Mouse (Mus musculus): ENCODE measurements around the gene Dmrtb1. TPM values are rescaled to one million over a fixed set of nuclear protein-coding genes. Genes with fewer than 3 reads are reported as not detected.

Dmrtb1 gene
- polyA plus RNA-seq (2015; fragmentation: Nextera tagmentation; extraction: Ambion mirVana), result 10.9 and 15.8 TPM in 2 replicates

- ATAC-seq, result no peak
- Histone ChIP-seq H3K4me3 (ENCODE audit: low read length) (no peak within 1 kb of the TSS), H3K9ac (ENCODE audit: low read depth, low read length) (no peak within 1 kb of the TSS), H3K4me2 (ENCODE audit: low read length) (no peak within 1 kb of the TSS), H3K27ac (ENCODE audit: low read depth, low read length) (no peak within 1 kb of the TSS), H3K4me1 (ENCODE audit: control insufficient read depth, insufficient read depth, low read depth, low read length) (peaks cover 19% of the 10 kb centered on the region), H3K9me3 (ENCODE audit: control insufficient read depth, low read length) (no peaks in the 10 kb centered on the region), H3K36me3 (ENCODE audit: control insufficient read depth, insufficient read depth, low read length) (no peaks in the 10 kb centered on the region), H3K27me3 (replicated peaks; ENCODE audit: control insufficient read depth, insufficient read depth, low read length) (no peaks in the 10 kb centered on the region)
- 94% methylated on average over 14 of the region's 14 CpGs for WGBS
Observed at GRCm38 (mm10) chr4:107684130-107684529, at the start of gene Dmrtb1. Dmrtb1 (minus strand) TSS chr4:107684230.

DNA sequence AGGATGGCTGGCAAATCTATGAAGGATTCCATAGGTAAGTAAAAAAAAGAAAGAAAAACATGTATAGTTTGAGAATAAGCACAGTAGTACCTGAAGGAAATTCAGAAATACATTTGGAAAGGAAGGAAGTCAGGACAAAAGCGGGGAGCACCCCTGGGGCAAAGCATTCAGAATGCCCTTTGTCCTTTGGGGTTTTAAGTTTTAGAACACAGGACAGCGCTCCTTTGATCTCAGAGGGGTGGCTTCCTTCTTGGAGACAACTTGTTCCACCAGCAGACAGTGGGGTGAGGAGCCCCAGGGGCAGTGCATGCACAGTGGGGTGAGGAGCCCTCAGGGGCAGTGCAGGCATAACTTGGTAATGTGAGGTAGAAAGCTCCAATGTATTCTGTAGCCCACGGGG, 49.6 kb upstream of the Dmrtb1 start:
- 14% methylated on average over 3 of the region's 3 CpGs for WGBS
- ATAC-seq, result no peak
- no peaks in the 10 kb centered on the region for H3K9me3 ChIP-seq (ENCODE audit: control insufficient read depth, low read length)
- H3K4me1 ChIP-seq (ENCODE audit: control insufficient read depth, insufficient read depth, low read depth, low read length), result peaks cover 5% of the 10 kb centered on the region
- no peaks in the 10 kb centered on the region for H3K36me3 ChIP-seq (ENCODE audit: control insufficient read depth, insufficient read depth, low read length)
- H3K9ac ChIP-seq (ENCODE audit: low read depth, low read length), result no peak overlapping the region; the same call in 1 of the 2 replicates
- H3K4me2 ChIP-seq (ENCODE audit: low read length), result no peak overlapping the region
- H3K27me3 ChIP-seq (replicated peaks; ENCODE audit: control insufficient read depth, insufficient read depth, low read length), result no peaks in the 10 kb centered on the region
- H3K27ac ChIP-seq (ENCODE audit: low read depth, low read length), result no peak overlapping the region
- no peak overlapping the region for H3K4me3 ChIP-seq (ENCODE audit: low read length)

DNA sequence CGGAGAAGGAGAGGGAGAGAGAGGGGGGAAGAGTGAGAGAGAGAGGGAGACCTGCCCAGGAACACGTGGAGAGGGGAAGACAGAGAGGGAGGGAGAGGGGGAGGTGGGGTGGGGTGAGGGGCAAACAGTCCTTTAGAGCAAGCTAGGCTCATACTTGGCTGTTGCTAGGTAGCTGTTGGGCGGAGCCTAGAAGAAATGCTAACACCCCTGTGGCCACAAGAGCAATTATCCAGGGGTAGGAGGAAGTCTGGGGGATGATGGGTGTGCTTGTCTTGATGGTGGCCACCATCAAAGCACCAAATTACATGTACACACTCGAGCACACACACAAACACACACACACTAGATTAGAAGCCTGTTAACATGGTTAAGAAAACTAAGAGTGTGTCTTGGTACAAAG, 48.6 kb upstream of the Dmrtb1 start:
- no peak overlapping the region for H3K4me3 ChIP-seq (ENCODE audit: low read length)
- no peak overlapping the region for H3K27ac ChIP-seq (ENCODE audit: low read depth, low read length)
- H3K27me3 ChIP-seq (replicated peaks; ENCODE audit: control insufficient read depth, insufficient read depth, low read length), result no peaks in the 10 kb centered on the region
- no peaks in the 10 kb centered on the region for H3K9me3 ChIP-seq (ENCODE audit: control insufficient read depth, low read length)
- no peak overlapping the region for H3K4me2 ChIP-seq (ENCODE audit: low read length)
- H3K9ac ChIP-seq (ENCODE audit: low read depth, low read length), result no peak overlapping the region
- 19% methylated on average over 4 of the region's 4 CpGs for WGBS
- ATAC-seq, result no peak
- peaks cover 5% of the 10 kb centered on the region for H3K4me1 ChIP-seq (ENCODE audit: control insufficient read depth, insufficient read depth, low read depth, low read length)
- no peaks in the 10 kb centered on the region for H3K36me3 ChIP-seq (ENCODE audit: control insufficient read depth, insufficient read depth, low read length)

DNA sequence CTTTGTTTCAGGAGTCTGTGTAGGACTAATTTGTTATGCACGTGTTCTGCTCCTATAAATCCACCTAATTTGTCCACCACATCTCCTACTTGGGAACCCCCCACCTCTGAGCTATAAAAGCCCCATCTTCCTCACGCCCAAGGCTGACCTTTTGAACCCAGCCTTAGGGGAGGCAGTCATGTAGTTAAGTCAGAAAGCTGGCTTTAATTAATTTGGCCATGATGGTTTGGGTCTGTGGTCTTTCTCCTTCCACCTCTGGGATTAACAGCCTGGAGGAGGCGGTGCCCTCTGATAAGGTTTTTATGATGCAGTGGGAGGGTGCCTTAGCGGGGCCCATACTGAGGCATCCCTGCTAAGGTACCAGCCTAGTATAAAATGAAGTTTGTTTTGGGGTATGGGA, 48.2 kb upstream of the Dmrtb1 start:
- Histone ChIP-seq H3K9ac (ENCODE audit: low read depth, low read length) (no peak overlapping the region), H3K9me3 (ENCODE audit: control insufficient read depth, low read length) (no peaks in the 10 kb centered on the region), H3K27ac (ENCODE audit: low read depth, low read length) (no peak overlapping the region), H3K4me1 (ENCODE audit: control insufficient read depth, insufficient read depth, low read depth, low read length) (peaks cover 5% of the 10 kb centered on the region), H3K4me3 (ENCODE audit: low read length) (no peak overlapping the region), H3K36me3 (ENCODE audit: control insufficient read depth, insufficient read depth, low read length) (no peaks in the 10 kb centered on the region), H3K27me3 (replicated peaks; ENCODE audit: control insufficient read depth, insufficient read depth, low read length) (no peaks in the 10 kb centered on the region), H3K4me2 (ENCODE audit: low read length) (no peak overlapping the region)
- no peak for ATAC-seq
- WGBS, result 30% methylated on average over 4 of the region's 4 CpGs

GRCm38 (mm10) chr4:107731088-107731465, 47.0 kb upstream of the Dmrtb1 start:
- Histone ChIP-seq H3K27me3 (replicated peaks; ENCODE audit: control insufficient read depth, insufficient read depth, low read length) (no peaks in the 10 kb centered on the region), H3K9me3 (ENCODE audit: control insufficient read depth, low read length) (no peaks in the 10 kb centered on the region), H3K9ac (ENCODE audit: low read depth, low read length) (peak overlapping the region; percentile 47; the same call in 1 of the 2 replicates), H3K4me2 (ENCODE audit: low read length) (no peak overlapping the region), H3K4me1 (ENCODE audit: control insufficient read depth, insufficient read depth, low read depth, low read length) (peaks cover 5% of the 10 kb centered on the region), H3K4me3 (ENCODE audit: low read length) (no peak overlapping the region), H3K36me3 (ENCODE audit: control insufficient read depth, insufficient read depth, low read length) (no peaks in the 10 kb centered on the region), H3K27ac (ENCODE audit: low read depth, low read length) (peak overlapping the region; percentile 61; the same call in 1 of the 2 replicates)
- peak; percentile 29; the same call in 1 of the 2 replicates for ATAC-seq
- 39% methylated on average over 8 of the region's 8 CpGs for WGBS

DNA sequence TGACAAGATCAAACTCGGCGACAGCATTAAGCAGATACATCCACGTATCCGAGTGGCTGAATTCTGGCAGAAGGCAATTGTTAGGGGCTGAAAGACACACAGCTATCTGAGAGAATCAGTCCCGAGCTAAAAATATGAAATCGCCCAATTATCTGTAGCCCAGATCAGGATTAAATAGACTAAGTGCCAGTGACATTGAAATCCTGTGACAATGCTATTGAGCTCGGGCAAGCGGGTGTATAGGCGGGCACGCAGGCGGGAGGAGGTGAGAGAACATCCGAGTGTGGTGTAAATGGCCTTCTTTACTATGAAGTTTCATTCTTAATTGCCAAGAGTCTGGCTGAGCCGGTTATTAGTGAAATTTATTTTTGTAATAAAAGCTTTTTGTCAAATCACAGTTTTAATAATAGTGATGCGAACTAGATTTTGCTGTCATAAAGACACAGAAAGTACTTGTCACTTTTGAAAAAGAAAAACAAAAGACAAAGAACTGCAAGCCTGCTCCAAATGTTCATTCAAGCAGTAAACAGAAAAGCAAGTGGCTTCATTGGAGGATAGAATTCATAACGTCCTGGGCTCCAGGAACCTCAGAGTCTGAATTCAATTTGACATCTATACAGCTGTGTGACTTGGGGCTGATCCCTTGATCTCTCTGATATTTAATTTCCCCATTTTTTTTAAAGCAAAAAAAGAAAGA, 46.5 kb upstream of the Dmrtb1 start:
- H3K27ac ChIP-seq (ENCODE audit: low read depth, low read length), result peak overlapping the region; percentile 61; the same call in 1 of the 2 replicates
- H3K9me3 ChIP-seq (ENCODE audit: control insufficient read depth, low read length), result no peaks in the 10 kb centered on the region
- 58% methylated on average over 15 of the region's 15 CpGs for WGBS
- no peaks in the 10 kb centered on the region for H3K36me3 ChIP-seq (ENCODE audit: control insufficient read depth, insufficient read depth, low read length)
- H3K4me3 ChIP-seq (ENCODE audit: low read length), result no peak overlapping the region
- H3K4me1 ChIP-seq (ENCODE audit: control insufficient read depth, insufficient read depth, low read depth, low read length), result peaks cover 5% of the 10 kb centered on the region
- ATAC-seq, result no peak
- H3K9ac ChIP-seq (ENCODE audit: low read depth, low read length), result no peak overlapping the region
- H3K4me2 ChIP-seq (ENCODE audit: low read length), result no peak overlapping the region
- no peaks in the 10 kb centered on the region for H3K27me3 ChIP-seq (replicated peaks; ENCODE audit: control insufficient read depth, insufficient read depth, low read length)

DNA sequence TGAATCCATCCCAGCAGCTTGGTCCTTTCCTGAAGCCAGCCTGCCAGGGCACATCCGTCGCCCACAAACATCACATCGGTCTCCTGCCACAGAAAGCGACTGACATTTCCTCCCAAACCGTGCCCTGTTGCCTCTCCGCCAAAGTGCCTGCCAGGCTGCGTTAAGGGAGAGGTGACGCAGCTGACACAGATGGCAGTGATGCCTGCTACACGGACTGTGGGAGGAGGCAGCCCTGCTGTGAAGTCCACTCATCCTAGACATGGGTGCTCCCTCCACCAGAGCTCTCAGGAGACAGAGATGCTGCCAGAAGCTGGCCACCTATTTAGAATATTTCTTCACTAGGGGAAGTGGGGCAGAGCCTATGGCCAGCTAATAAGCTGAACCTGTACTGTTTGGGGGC, 41.4 kb upstream of the Dmrtb1 start:
- Histone ChIP-seq H3K4me3 (ENCODE audit: low read length) (no peak overlapping the region), H3K27ac (ENCODE audit: low read depth, low read length) (no peak overlapping the region), H3K9ac (ENCODE audit: low read depth, low read length) (no peak overlapping the region), H3K36me3 (ENCODE audit: control insufficient read depth, insufficient read depth, low read length) (no peaks in the 10 kb centered on the region), H3K27me3 (replicated peaks; ENCODE audit: control insufficient read depth, insufficient read depth, low read length) (no peaks in the 10 kb centered on the region), H3K4me1 (ENCODE audit: control insufficient read depth, insufficient read depth, low read depth, low read length) (no peaks in the 10 kb centered on the region), H3K4me2 (ENCODE audit: low read length) (no peak overlapping the region), H3K9me3 (ENCODE audit: control insufficient read depth, low read length) (no peaks in the 10 kb centered on the region)
- WGBS, result 67% methylated on average over 9 of the region's 9 CpGs
- ATAC-seq, result no peak

DNA sequence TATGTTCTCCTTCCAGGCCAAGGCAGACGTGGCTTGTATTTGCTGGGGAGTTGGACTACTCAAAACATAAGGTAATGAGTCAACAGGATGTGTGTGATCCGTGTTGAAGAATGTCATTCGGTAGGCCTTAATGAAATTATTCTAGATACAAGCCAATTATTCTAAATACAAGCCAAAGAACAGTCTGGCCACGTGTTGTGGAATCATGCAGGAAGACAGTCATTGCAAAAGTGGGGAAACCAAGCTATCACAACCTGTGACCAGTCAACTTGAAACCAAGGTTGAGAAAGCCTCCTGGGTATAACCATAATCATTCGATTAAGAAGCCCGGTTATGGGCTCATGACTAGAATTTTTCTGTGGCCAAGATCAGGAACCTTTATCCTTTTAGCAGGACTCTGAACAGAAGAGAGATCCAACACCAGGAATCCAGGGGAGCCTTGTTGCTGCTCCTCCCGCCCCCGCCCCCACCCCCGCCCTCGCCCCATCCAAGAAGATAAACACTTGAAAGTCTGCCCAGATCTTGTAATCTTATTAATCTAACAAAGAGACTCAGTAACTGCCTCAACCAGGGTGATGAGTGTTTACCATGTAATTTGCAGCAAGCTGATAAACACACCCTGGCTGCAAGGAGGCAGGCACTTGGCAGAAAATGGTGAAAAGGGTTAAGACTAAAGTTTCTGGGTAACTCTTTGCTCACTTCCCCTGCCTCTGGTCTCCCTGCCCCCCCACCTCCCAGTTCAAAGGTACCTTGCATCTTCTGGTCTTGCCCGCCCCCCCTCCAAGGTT, 36.2 kb upstream of the Dmrtb1 start:
- no peak for ATAC-seq
- Histone ChIP-seq H3K9ac (ENCODE audit: low read depth, low read length) (no peak overlapping the region), H3K27me3 (replicated peaks; ENCODE audit: control insufficient read depth, insufficient read depth, low read length) (no peaks in the 10 kb centered on the region), H3K27ac (ENCODE audit: low read depth, low read length) (no peak overlapping the region), H3K4me3 (ENCODE audit: low read length) (no peak overlapping the region), H3K4me1 (ENCODE audit: control insufficient read depth, insufficient read depth, low read depth, low read length) (peaks cover 17% of the 10 kb centered on the region), H3K4me2 (ENCODE audit: low read length) (no peak overlapping the region), H3K36me3 (ENCODE audit: control insufficient read depth, insufficient read depth, low read length) (no peaks in the 10 kb centered on the region), H3K9me3 (ENCODE audit: control insufficient read depth, low read length) (no peaks in the 10 kb centered on the region)
- 80% methylated on average over 11 of the region's 11 CpGs for WGBS

GRCm38 (mm10) chr4:107719161-107719560, 35.1 kb upstream of the Dmrtb1 start:
- Histone ChIP-seq H3K4me3 (ENCODE audit: low read length) (no peak overlapping the region), H3K4me1 (ENCODE audit: control insufficient read depth, insufficient read depth, low read depth, low read length) (peaks cover 17% of the 10 kb centered on the region), H3K4me2 (ENCODE audit: low read length) (no peak overlapping the region), H3K9ac (ENCODE audit: low read depth, low read length) (no peak overlapping the region), H3K36me3 (ENCODE audit: control insufficient read depth, insufficient read depth, low read length) (no peaks in the 10 kb centered on the region), H3K9me3 (ENCODE audit: control insufficient read depth, low read length) (no peaks in the 10 kb centered on the region), H3K27me3 (replicated peaks; ENCODE audit: control insufficient read depth, insufficient read depth, low read length) (no peaks in the 10 kb centered on the region), H3K27ac (ENCODE audit: low read depth, low read length) (no peak overlapping the region)
- no peak for ATAC-seq
- 71% methylated on average over 5 of the region's 5 CpGs for WGBS
